Mouse (Mus musculus) heart, embryonic 11.5 days (tissue): ENCODE data around the gene Cpeb3. TPM values are rescaled to one million over a fixed set of nuclear protein-coding genes. Genes with fewer than 3 reads are reported as not detected.
"Not testable (repeated sequence)": the region's sequence is repeated elsewhere in the genome, so short reads cannot be mapped to it uniquely, and the experiment has no call there.

Experiments
- ATAC-seq: fragments of 200-750 bp; cut with Nextera tagmentation; replicated peaks from 2 replicates; pipeline ENCODE4 v1.8.0; 2017; ENCODE audit warnings: moderate library complexity; ENCODE audit not compliant: insufficient number of reproducible peaks, low FRiP score, low TSS enrichment
- H3K27ac ChIP-seq: fragments of 300-500 bp; sonication (generic); 2 replicates; pipeline ENCODE4 v1.5.1; 2014; ENCODE audit warnings: mild to moderate bottlenecking, low read depth, low read length
- H3K27me3 ChIP-seq: fragments of 300-500 bp; sonication (generic); 2 replicates; pipeline ENCODE4 v1.6.1; 2014; ENCODE audit warnings: mild to moderate bottlenecking, low read length, mixed read lengths; ENCODE audit not compliant: control insufficient read depth, insufficient read depth
- H3K36me3 ChIP-seq: fragments of 300-500 bp; sonication (generic); 2 replicates; pipeline ENCODE4 v1.6.1; 2014; ENCODE audit warnings: mild to moderate bottlenecking, low read length, moderate library complexity, mixed read lengths; ENCODE audit not compliant: control insufficient read depth, insufficient read depth
- H3K4me1 ChIP-seq: fragments of 300-500 bp; sonication (generic); 2 replicates; pipeline ENCODE4 v1.6.1; 2014; ENCODE audit warnings: low read length; ENCODE audit not compliant: control insufficient read depth, insufficient read depth
- H3K4me2 ChIP-seq: fragments of 300-500 bp; sonication (generic); 2 replicates; pipeline ENCODE4 v1.6.1; 2014; ENCODE audit warnings: mild to moderate bottlenecking, moderate library complexity
- H3K4me3 ChIP-seq: fragments of 300-500 bp; sonication (generic); 2 replicates; pipeline ENCODE4 v1.5.1; 2014; ENCODE audit warnings: low read depth, low read length
- H3K9ac ChIP-seq: fragments of 300-500 bp; sonication (generic); 2 replicates; pipeline ENCODE4 v1.6.1; 2014; ENCODE audit warnings: mild to moderate bottlenecking, low read depth, low read length, moderate library complexity
- H3K9me3 ChIP-seq: fragments of 300-500 bp; sonication (generic); replicated peaks from 2 replicates; pipeline ENCODE4 v1.6.1; 2016; ENCODE audit warnings: low read length; ENCODE audit not compliant: control insufficient read depth
- WGBS: fragments of 180-500 bp; shearing (Covaris S2); extraction: QIAGEN DNeasy Blood & Tissue Kit; methylation state at CpG from one replicate; pipeline ENCODE4 v1.1.7; 2014; ENCODE audit not compliant: insufficient replicate concordance; 5-methylcytosine and 5-hydroxymethylcytosine counted together
- polyA plus RNA-seq: library from polyadenylated mRNA; unstranded; fragments of >200 nt; fragmentation: Nextera tagmentation; extraction: Ambion mirVana; gene quantifications from 2 replicates; pipeline ENCODE4 v1.2.1, GENCODE M21; 2014

Gene Cpeb3
- polyA plus RNA-seq, 1 experiment from 2014 or later: 4.4 TPM

GRCm38 (mm10) chr19:37078064-37078463 is 130.3 kb downstream of the Cpeb3 start:
- Histone ChIP-seq H3K27ac (no peak overlapping the region), H3K4me3 (no peak overlapping the region), H3K27me3 (no peaks in the 10 kb centered on the region), H3K4me2 (no peak overlapping the region), H3K4me1 (peaks cover 18% of the 10 kb centered on the region), H3K9ac (no peak overlapping the region), H3K36me3 (no peaks in the 10 kb centered on the region), H3K9me3 (no peaks in the 10 kb centered on the region)
- no peak for ATAC-seq
- 40% methylated on average over 4 of the region's 4 CpGs for WGBS

DNA sequence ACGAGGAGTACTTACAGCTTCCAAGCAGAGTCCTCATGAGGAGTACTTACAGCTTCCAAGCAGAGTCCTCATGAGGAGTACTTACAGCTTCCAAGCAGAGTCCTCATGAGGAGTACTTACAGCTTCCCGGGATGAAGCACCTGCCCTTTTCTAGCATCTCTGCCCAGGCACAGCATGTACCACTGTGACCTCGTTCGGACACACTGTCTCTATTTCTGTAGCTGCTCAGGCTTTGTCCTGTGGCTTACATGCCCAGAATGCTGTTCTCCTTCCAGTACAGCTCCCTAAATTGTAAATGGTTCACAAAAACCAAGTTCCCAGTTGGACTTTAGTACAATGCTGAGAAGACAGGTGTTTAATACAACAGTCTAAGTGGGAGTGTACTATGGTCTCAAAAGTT is 131.1 kb downstream of the Cpeb3 start:
- H3K9ac ChIP-seq, H3K36me3 ChIP-seq, H3K27ac ChIP-seq, H3K9me3 ChIP-seq, H3K4me2 ChIP-seq, ATAC-seq, H3K27me3 ChIP-seq, H3K4me3 ChIP-seq: not testable (repeated sequence)
- H3K4me1 ChIP-seq: peaks cover 18% of the 10 kb centered on the region
- 72% methylated on average over 4 of the region's 4 CpGs for WGBS

GRCm38 (mm10) chr19:37076646-37077045 is 131.8 kb downstream of the Cpeb3 start:
- Histone ChIP-seq H3K4me2 (no peak overlapping the region), H3K9me3 (no peaks in the 10 kb centered on the region), H3K27ac (no peak overlapping the region), H3K27me3 (no peaks in the 10 kb centered on the region), H3K4me1 (peaks cover 18% of the 10 kb centered on the region), H3K9ac (no peak overlapping the region), H3K36me3 (no peaks in the 10 kb centered on the region), H3K4me3 (no peak overlapping the region)
- no peak for ATAC-seq
- WGBS: 81% methylated on average over 4 of the region's 4 CpGs

DNA sequence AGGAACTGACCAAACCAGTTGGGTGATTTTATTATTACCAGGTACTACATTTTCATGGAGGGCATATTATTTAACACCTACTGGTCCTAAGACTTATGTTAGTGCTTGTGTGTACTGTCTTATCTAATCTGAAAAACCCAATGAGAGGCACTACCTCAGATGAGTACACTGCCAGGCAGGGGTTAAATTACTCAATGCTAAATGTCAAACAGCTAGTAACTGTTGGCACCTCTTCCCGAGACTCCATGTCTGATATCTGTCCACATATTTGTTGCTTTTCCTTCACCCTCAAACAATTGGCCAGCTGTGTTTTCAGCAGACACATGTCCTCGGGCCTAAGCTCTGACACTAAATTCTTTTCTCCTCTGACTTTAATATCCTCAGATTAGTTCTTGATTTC is 132.3 kb downstream of the Cpeb3 start:
- Histone ChIP-seq H3K4me2 (no peak overlapping the region), H3K27me3 (no peaks in the 10 kb centered on the region), H3K9me3 (no peaks in the 10 kb centered on the region), H3K4me1 (peaks cover 18% of the 10 kb centered on the region), H3K27ac (no peak overlapping the region), H3K9ac (no peak overlapping the region), H3K4me3 (no peak overlapping the region), H3K36me3 (no peaks in the 10 kb centered on the region)
- 20% methylated on average over 2 of the region's 2 CpGs for WGBS
- no peak for ATAC-seq

DNA sequence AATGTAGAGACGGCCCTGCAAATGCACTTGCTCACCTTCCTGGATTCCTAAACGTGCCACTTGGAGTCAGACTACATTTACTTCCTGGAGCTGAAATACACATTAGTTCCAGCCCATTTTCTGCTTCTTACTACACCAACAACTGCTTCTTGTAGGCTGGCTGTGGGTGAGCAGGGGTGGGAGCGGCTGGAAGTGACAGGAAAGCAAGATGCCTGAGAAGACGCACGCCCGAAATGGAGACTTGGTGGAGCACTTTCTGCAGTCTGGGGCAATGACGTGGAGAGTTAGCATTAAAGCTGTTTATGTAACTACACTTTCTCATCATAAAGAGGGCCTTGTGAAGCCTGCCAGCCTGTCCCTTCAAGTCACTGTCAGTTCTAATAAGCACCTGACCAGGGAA is 132.7 kb downstream of the Cpeb3 start:
- peaks cover 18% of the 10 kb centered on the region for H3K4me1 ChIP-seq
- no peak overlapping the region for H3K4me3 ChIP-seq
- no peak overlapping the region for H3K27ac ChIP-seq
- no peaks in the 10 kb centered on the region for H3K27me3 ChIP-seq
- H3K9me3 ChIP-seq: no peaks in the 10 kb centered on the region
- no peak overlapping the region for H3K4me2 ChIP-seq
- 74% methylated on average over 7 of the region's 7 CpGs for WGBS
- no peak overlapping the region for H3K9ac ChIP-seq
- ATAC-seq: no peak
- no peaks in the 10 kb centered on the region for H3K36me3 ChIP-seq

DNA sequence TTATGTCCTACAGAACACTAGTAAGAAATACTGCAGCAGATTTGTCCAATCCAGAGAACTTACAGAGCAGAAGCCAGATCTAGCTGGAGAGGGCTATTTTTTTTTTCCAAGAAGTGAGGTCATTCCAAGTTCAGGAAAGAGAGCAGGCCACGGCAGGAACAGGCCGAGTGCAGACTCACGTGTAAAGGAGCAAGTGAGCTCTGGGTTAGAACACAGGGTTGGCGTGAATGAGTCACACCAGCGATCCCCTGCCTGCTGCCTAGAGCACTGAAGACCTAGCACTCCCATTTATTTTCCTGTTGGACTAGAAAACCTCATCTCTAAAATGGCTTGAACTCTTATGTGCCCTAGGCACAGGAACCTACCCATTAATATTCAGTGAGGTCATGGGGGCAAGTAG is 133.7 kb downstream of the Cpeb3 start:
- 39% methylated on average over 5 of the region's 5 CpGs for WGBS
- no peak overlapping the region for H3K9ac ChIP-seq
- no peak overlapping the region for H3K4me2 ChIP-seq
- no peak overlapping the region; the same call in 1 of the 2 replicates for H3K27ac ChIP-seq
- ATAC-seq: no peak
- no peak overlapping the region for H3K4me3 ChIP-seq
- no peaks in the 10 kb centered on the region for H3K36me3 ChIP-seq
- H3K4me1 ChIP-seq: peaks cover 18% of the 10 kb centered on the region
- no peaks in the 10 kb centered on the region for H3K27me3 ChIP-seq
- no peaks in the 10 kb centered on the region for H3K9me3 ChIP-seq

GRCm38 (mm10) chr19:37074276-37074675 is 134.1 kb downstream of the Cpeb3 start:
- 89% methylated on average over 3 of the region's 3 CpGs for WGBS

DNA sequence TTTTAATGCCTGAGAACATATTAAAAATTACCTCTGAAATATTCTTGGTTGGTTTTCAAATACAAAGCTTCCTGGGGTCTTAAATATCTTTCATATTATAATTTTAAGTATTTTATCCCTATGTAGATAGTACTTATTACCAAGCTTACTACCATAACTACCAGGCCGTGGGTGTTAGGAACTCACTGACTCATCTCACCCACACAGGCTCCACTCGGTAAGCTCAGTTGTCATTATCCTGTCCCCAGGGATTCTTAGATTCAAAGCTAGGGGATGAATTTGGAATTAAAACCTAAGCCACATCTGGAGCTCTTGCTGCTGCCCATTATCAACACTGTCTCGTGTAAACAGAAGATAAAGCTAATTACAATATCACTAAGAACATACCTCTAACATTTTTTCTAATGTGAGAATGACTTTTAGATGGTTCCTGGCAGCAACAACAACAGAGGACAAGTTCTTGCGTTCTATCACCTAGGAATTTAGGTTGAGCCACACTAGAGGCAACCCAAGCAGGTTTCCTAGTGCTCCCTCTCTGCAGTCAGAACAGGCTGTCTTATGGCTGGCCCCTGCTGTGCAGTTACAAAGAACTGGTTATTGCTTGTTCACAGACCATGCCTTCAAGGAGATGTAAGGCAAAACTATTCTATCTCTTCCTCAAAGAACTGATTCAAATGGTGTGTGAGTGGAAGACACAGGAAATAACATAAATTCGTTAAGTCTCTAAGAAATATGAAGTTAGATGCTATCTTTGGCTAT is 135.4 kb downstream of the Cpeb3 start:
- H3K27me3 ChIP-seq: no peaks in the 10 kb centered on the region
- peaks cover 10% of the 10 kb centered on the region for H3K4me1 ChIP-seq
- no peaks in the 10 kb centered on the region for H3K36me3 ChIP-seq
- WGBS: 43% methylated on average over 5 of the region's 5 CpGs
- H3K9ac ChIP-seq: no peak overlapping the region
- H3K4me2 ChIP-seq: no peak overlapping the region
- no peaks in the 10 kb centered on the region for H3K9me3 ChIP-seq
- no peak overlapping the region for H3K27ac ChIP-seq
- no peak for ATAC-seq
- H3K4me3 ChIP-seq: no peak overlapping the region

More at GRCm38 (mm10) chr19:37074276-37074675, 134.1 kb downstream of the Cpeb3 start:
- Histone ChIP-seq H3K27ac (no peak overlapping the region), H3K9me3 (no peaks in the 10 kb centered on the region), H3K9ac (no peak overlapping the region), H3K4me3 (no peak overlapping the region), H3K4me1 (peaks cover 18% of the 10 kb centered on the region), H3K4me2 (no peak overlapping the region), H3K36me3 (no peaks in the 10 kb centered on the region), H3K27me3 (no peaks in the 10 kb centered on the region)
- ATAC-seq: no peak

- ATAC-seq: no peak
- Histone ChIP-seq H3K4me2 (no peak overlapping the region), H3K9ac (no peak overlapping the region), H3K9me3 (no peaks in the 10 kb centered on the region), H3K27me3 (no peaks in the 10 kb centered on the region), H3K36me3 (no peaks in the 10 kb centered on the region; the same call in 1 of the 2 replicates), H3K4me3 (no peak overlapping the region), H3K27ac (no peak overlapping the region), H3K4me1 (peaks cover 4% of the 10 kb centered on the region; the same call in 1 of the 2 replicates)
- 91% methylated on average over 4 of the region's 4 CpGs for WGBS
Measured at GRCm38 (mm10) chr19:37069243-37069642, 139.2 kb downstream of the Cpeb3 start.
